Mouse (Mus musculus) kidney, adult 10 weeks (tissue): ENCODE data around the gene Gorasp1. TPM values are rescaled to one million over a fixed set of nuclear protein-coding genes. Genes with fewer than 3 reads are reported as not detected.

Experiments
- polyA plus RNA-seq: library from polyadenylated mRNA; stranded (reverse); fragments of 350-450 nt; fragmentation: Illumina TruSeq; extraction: RNeasy Lipid Tissue Mini Kit (QIAGEN cat#74804); gene quantifications from one replicate; pipeline ENCODE4 v1.2.3, GENCODE M21; 2014; ENCODE audit warnings: low read depth, low replicate concordance

The Gorasp1 gene
- 2.5 TPM for polyA plus RNA-seq

GRCm38 (mm10) chr9:119937005-119937773 is at the start of gene Gorasp1, which contains the start of gene Ttc21a:
Gene Gorasp1 (minus strand): TSS chr9:119937565.
Gene Ttc21a (plus strand): TSS chr9:119937606.

DNA sequence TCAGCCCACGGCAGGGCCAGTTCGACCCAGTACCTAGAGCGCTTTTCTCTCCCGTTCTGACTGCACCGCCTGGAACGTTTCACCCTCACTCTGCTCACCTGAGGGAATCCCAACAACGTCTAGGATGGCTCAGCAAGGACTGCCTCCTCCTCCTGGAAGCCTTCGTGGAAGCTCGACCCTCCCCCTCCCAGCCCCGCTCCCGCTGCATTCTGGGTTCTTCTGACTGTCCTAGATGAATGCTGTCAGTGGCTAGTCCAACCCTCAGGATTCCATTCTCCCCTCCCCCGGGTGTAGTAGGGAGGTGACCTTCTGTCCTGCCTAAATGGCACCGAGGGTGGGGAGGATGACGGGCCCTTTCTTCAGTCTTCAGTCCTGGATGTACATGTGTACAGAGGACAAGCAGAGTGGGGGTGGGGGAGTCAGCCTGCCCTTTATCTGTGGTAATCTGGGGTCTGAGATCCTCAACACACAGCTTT is 47.2 kb upstream of the Gorasp1 start, which contains the start of gene Csrnp1:
TSS of gene Csrnp1 (minus strand) at position 123 of the 476 bp plus-strand sequence.

GRCm38 (mm10) chr9:119894339-119895009 is 42.9 kb downstream of the Gorasp1 start, which contains the start of gene Wdr48:
Gene Wdr48 (plus strand): TSS chr9:119894878.

Other genes starting within 250 kb of the Gorasp1 start
- gene Scn10a, start 218.2 kb downstream of the Gorasp1 start, polyA plus RNA-seq, result not detected
- not detected for gene Scn11a, start 112.1 kb downstream of the Gorasp1 start, polyA plus RNA-seq
- 46.8 TPM for gene Wdr48, start 42.7 kb downstream of the Gorasp1 start, polyA plus RNA-seq
- gene Ttc21a, start within 50 bp of the Gorasp1 start, polyA plus RNA-seq, result not detected
- not detected for gene Csrnp1, start 47.1 kb upstream of the Gorasp1 start, polyA plus RNA-seq
- gene Xirp1, start 86.0 kb upstream of the Gorasp1 start, polyA plus RNA-seq, result not detected
- 2.6 TPM for gene Cx3cr1, start 132.3 kb upstream of the Gorasp1 start, polyA plus RNA-seq
- gene Ccr8, start 154.5 kb upstream of the Gorasp1 start, polyA plus RNA-seq, result not detected
- 1.4 TPM for gene Slc25a38, start 172.8 kb upstream of the Gorasp1 start, polyA plus RNA-seq
- 115 TPM for gene Rpsa, start 190.1 kb upstream of the Gorasp1 start, polyA plus RNA-seq
- not detected for gene Mobp, start 212.1 kb upstream of the Gorasp1 start, polyA plus RNA-seq